Mouse (Mus musculus) limb, embryonic 14.5 days (tissue): ENCODE results near the gene Jmjd4. TPM values are rescaled to one million over a fixed set of nuclear protein-coding genes. Genes with fewer than 3 reads are reported as not detected.
A peak's percentile ranks its signal among the peaks of the same experiment; 100 is the strongest.

Source experiments
- ATAC-seq: fragments of 200-750 bp; cut with Nextera tagmentation; 2 replicates; pipeline ENCODE4 v1.8.0; 2017; ENCODE audit warnings: low read depth, moderate number of reproducible peaks, moderate TSS enrichment; ENCODE audit not compliant: low FRiP score
- DNase-seq: peaks from one replicate; pipeline ENCODE4 v3.0.0-alpha.2; 2015; ENCODE audit warnings: low spot score
- H3K27ac ChIP-seq: fragments of 300-500 bp; sonication (generic); replicated peaks from 2 replicates; pipeline ENCODE4 v1.5.1; 2014; ENCODE audit warnings: low read depth, mild to moderate bottlenecking, low read length, moderate library complexity, mixed read lengths
- H3K27me3 ChIP-seq: fragments of 300-500 bp; sonication (generic); 2 replicates; pipeline ENCODE4 v1.6.1; 2014; ENCODE audit warnings: low read length, mixed read lengths; ENCODE audit not compliant: control insufficient read depth, insufficient read depth
- H3K36me3 ChIP-seq: fragments of 300-500 bp; sonication (generic); 2 replicates; pipeline ENCODE4 v1.6.1; 2014; ENCODE audit warnings: mild to moderate bottlenecking, low read length, moderate library complexity, mixed read lengths; ENCODE audit not compliant: control insufficient read depth, insufficient read depth
- H3K4me1 ChIP-seq: fragments of 300-500 bp; sonication (generic); 2 replicates; pipeline ENCODE4 v1.6.1; 2014; ENCODE audit warnings: antibody characterized with exemption, low read length, mixed read lengths; ENCODE audit not compliant: control insufficient read depth, insufficient read depth
- H3K4me2 ChIP-seq: fragments of 300-500 bp; sonication (generic); replicated peaks from 2 replicates; pipeline ENCODE4 v1.6.1; 2014; ENCODE audit warnings: low read depth, mild to moderate bottlenecking, low read length, moderate library complexity; ENCODE audit not compliant: severe bottlenecking
- H3K4me3 ChIP-seq: fragments of 300-500 bp; sonication (generic); replicated peaks from 2 replicates; pipeline ENCODE4 v1.5.1; 2014; ENCODE audit warnings: low read length
- H3K9ac ChIP-seq: fragments of 300-500 bp; sonication (generic); 2 replicates; pipeline ENCODE4 v1.6.1; 2014; ENCODE audit warnings: mild to moderate bottlenecking, low read depth, low read length, moderate library complexity; ENCODE audit not compliant: severe bottlenecking
- H3K9me3 ChIP-seq: fragments of 300-500 bp; sonication (generic); 2 replicates; pipeline ENCODE4 v1.6.1; 2016; ENCODE audit warnings: low read length; ENCODE audit not compliant: control insufficient read depth
- POLR2A ChIP-seq: fragments of 200-500 bp; IDR thresholded peaks from 2 replicates; pipeline ENCODE4 v1.8.0; 2012; ENCODE audit warnings: inconsistent platforms, mild to moderate bottlenecking, moderate library complexity, borderline replicate concordance; ENCODE audit not compliant: insufficient read depth, insufficient read length; ENCODE audit errors: extremely low read depth
- WGBS: fragments of 180-500 bp; shearing (Covaris S2); extraction: QIAGEN DNeasy Blood & Tissue Kit; methylation state at CpG from one replicate; pipeline ENCODE4 v1.1.7; 2014; 5-methylcytosine and 5-hydroxymethylcytosine counted together
- polyA plus RNA-seq, 2 experiments: library from polyadenylated mRNA; depleted of rRNA in 1 of 2; stranded (reverse) in 1 of 2; unstranded in 1 of 2; fragments of >200 nt; fragmentation: Nextera tagmentation in 1 of 2; extraction: Ambion mirVana in 1 of 2; gene quantifications; 2 replicates each; pipeline versions ENCODE4 v1.2.1 to v1.2.3; 2012 to 2014

Gene Jmjd4
- polyA plus RNA-seq, 2 experiments: 11.5 to 11.7 TPM

DNA sequence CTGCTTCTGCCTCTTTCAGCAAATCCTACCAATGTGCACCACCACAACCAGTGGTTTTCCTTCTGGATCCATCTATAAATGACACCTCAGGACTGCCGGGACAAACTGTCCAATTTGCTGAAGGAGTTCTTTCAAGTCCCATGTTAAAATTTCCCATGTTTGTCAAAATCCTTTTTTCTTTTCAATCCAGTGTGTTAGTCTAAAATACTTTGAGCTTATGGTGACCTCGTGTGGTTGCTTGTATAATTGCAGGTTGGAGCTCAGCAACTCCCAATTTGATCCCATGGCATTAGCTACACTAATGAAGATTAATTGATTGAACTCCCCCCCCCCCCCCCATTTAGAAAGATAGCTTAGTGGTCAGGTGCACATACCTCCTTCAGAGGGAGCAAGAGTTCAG, 33.4 kb downstream of the Jmjd4 start:
- no peaks in the 10 kb centered on the region for H3K4me1 ChIP-seq
- DNase-seq (peak; percentile 79), ATAC-seq (no peak)
- H3K4me3 ChIP-seq: no peak overlapping the region
- H3K4me2 ChIP-seq: no peak overlapping the region
- 4% methylated on average over 2 of the region's 2 CpGs for WGBS
- H3K27ac ChIP-seq: no peak overlapping the region
- H3K9me3 ChIP-seq: no peaks in the 10 kb centered on the region
- TF ChIP-seq POLR2A: no peak
- no peaks in the 10 kb centered on the region for H3K27me3 ChIP-seq
- peaks cover 34% of the 10 kb centered on the region for H3K36me3 ChIP-seq
- no peak overlapping the region for H3K9ac ChIP-seq

DNA sequence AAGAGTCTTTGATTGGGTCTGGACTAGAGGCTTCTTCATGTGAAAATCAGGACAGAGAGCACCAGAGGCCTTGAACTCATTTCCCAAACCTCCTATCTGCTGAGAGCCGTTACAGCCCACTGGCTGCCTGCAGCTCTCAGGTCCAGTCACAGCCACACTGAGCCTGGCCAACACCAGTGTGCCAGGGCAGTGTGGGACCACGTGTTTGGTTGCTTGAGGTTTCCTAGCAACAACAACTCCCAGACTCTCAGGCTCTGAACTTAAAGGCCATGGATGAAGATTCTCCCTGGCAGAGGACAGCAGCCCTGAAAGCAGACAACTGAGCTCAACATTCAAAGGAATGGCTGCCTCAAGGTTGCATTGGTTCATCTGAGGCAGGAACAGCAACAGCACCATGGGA, 35.8 kb downstream of the Jmjd4 start:
- H3K9me3 ChIP-seq: no peaks in the 10 kb centered on the region
- H3K27me3 ChIP-seq: no peaks in the 10 kb centered on the region
- H3K4me1 ChIP-seq: no peaks in the 10 kb centered on the region
- H3K9ac ChIP-seq: no peak overlapping the region
- no peak overlapping the region for H3K4me2 ChIP-seq
- WGBS: 74% methylated on average over 2 of the region's 2 CpGs
- DNase-seq: no peak
- no peak for TF ChIP-seq POLR2A
- H3K27ac ChIP-seq: no peak overlapping the region
- no peak for ATAC-seq
- no peak overlapping the region for H3K4me3 ChIP-seq
- H3K36me3 ChIP-seq: peaks cover 56% of the 10 kb centered on the region

DNA sequence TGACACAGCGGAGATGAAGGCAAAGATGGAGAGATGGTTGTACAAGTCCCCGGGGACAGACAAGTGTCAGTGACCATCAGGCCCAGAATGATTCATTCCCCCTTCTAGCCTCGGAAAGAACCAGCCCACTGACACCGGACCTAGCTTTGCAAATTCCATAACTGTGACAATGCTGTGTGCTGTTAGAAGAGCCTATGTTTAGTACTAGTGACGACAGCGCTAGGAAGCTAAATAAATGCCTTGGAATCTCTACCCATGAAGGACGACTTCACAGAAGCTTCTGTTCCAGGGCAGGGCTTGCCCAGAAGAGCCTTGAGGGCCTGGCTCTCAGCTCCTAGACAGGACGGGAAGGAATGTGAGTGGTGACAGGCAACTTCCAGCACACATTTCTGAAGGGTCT, 36.4 kb downstream of the Jmjd4 start:
- H3K27me3 ChIP-seq: no peaks in the 10 kb centered on the region
- peaks cover 61% of the 10 kb centered on the region for H3K36me3 ChIP-seq
- DNase-seq (no peak), ATAC-seq (no peak)
- H3K4me3 ChIP-seq: no peak overlapping the region
- H3K4me2 ChIP-seq: no peak overlapping the region
- no peaks in the 10 kb centered on the region for H3K9me3 ChIP-seq
- WGBS: 79% methylated on average over 8 of the region's 8 CpGs
- H3K27ac ChIP-seq: no peak overlapping the region
- H3K9ac ChIP-seq: no peak overlapping the region
- TF ChIP-seq POLR2A: no peak
- H3K4me1 ChIP-seq: no peaks in the 10 kb centered on the region

DNA sequence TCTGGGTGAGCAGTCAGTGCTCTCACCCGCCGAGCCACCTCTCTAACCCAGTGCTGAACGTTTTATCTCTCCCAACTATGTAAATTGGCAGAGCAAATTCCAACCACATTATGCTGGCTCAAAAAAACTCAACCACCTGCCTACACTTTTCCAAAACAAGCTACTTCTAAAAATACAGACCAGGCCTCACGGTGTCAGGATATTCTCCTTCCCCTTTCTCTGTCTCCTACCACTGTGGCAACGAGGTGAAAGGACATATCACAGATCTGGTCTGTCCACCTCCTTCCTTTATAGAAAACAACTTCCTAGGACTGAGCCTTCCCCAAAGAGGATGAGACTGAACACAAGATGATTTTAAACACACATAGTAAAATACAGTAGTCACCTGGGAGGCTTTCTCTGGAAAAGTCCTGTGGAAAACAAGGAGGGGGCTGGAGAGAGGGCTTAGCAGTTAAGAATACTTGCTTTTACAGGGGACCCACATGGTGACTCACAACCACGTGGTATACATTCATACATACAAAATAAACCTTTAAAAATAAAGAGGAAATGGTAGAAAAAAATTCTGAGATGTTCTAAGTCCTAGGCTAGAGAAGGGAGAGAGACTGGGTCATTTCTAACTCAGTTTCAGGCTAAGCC, 46.9 kb downstream of the Jmjd4 start:
- H3K27me3 ChIP-seq: no peaks in the 10 kb centered on the region
- H3K9ac ChIP-seq: no peak overlapping the region
- 89% methylated on average over 6 of the region's 6 CpGs for WGBS
- no peaks in the 10 kb centered on the region for H3K4me1 ChIP-seq
- DNase-seq: no peak
- peaks cover 99% of the 10 kb centered on the region for H3K36me3 ChIP-seq
- ATAC-seq: no peak
- no peak overlapping the region for H3K27ac ChIP-seq
- TF ChIP-seq POLR2A: no peak
- no peak overlapping the region for H3K4me3 ChIP-seq
- no peak overlapping the region for H3K4me2 ChIP-seq
- H3K9me3 ChIP-seq: no peaks in the 10 kb centered on the region

DNA sequence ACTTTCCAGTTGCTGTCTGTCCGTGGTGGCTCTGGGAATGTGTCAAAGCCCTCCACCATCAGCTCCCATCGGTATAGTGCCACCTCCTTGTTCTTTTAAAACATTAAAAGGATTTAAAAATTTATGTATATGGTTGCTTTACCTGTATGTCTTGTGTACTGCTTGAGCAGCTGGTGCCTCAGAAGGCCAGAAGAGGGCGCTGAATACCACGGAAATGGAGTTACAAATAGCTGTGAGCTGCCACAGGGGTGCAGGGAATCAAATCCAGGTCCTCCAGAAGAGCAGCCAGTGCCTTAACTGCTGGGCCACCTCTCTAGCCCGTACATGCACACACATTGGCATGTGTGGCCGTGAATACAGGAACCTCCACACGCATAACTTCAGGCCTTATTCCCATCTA, 47.9 kb downstream of the Jmjd4 start:
- no peak for TF ChIP-seq POLR2A
- H3K4me1 ChIP-seq: no peaks in the 10 kb centered on the region
- H3K4me2 ChIP-seq: no peak overlapping the region
- H3K9ac ChIP-seq: no peak overlapping the region
- no peaks in the 10 kb centered on the region for H3K27me3 ChIP-seq
- H3K9me3 ChIP-seq: no peaks in the 10 kb centered on the region
- no peak for DNase-seq
- WGBS: 94% methylated on average over 7 of the region's 7 CpGs
- peaks cover 99% of the 10 kb centered on the region for H3K36me3 ChIP-seq
- H3K4me3 ChIP-seq: no peak overlapping the region
- no peak overlapping the region for H3K27ac ChIP-seq
- ATAC-seq: no peak
